Mouse (Mus musculus): ENCODE results near the gene Trim8.

DNA sequence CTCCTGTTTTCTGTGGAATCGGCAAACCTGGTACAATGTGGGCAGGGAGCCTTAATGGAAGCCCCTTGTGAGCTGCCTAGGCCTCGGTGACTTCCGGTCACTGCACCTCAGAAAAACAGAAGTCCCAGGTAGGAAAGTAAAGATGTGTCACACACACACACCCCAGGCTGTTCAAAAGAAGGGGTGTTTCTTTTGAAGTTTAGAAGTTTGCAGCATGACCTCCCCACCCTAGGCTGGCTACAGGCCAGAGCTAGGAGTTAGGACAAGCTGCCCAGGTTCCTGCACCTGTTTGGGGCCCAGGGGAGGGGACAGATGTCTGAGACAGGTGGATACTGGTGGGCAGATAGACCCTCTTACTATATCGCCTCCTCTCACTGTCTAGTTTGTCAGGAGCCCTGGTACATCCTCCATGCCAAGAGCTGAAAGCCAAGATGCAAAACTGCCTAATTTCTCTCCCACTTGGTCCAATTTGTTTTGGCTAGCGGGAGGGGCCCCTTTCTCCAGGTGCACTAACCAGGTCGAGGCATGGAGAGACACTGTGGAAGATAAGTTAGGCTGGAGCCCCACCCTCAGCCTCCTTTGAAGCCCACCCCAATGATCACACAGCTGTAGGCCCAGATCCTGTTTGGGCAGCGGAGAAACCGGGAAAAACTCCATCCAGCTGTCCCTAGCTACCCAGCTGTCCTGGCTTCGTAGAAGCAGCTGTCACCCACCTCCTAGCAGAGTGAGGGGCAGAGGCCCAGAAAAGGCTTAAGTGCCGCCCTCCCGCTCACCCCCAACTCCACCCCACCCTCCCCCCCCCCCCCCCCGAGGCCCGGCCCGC lies 16.2 kb downstream of the Trim8 start:
- no peak for TF ChIP-seq POLR2A (IDR thresholded peaks at IDR 0.05; ENCODE audit: borderline replicate concordance, extremely low read depth, low read depth, low read length)
- TF ChIP-seq CTCF (IDR thresholded peaks at IDR 0.05; ENCODE audit: insufficient read depth, low read length) = no peak
